ENCODE assay signal across 8 mouse cellular contexts in the genomic region with DNA sequence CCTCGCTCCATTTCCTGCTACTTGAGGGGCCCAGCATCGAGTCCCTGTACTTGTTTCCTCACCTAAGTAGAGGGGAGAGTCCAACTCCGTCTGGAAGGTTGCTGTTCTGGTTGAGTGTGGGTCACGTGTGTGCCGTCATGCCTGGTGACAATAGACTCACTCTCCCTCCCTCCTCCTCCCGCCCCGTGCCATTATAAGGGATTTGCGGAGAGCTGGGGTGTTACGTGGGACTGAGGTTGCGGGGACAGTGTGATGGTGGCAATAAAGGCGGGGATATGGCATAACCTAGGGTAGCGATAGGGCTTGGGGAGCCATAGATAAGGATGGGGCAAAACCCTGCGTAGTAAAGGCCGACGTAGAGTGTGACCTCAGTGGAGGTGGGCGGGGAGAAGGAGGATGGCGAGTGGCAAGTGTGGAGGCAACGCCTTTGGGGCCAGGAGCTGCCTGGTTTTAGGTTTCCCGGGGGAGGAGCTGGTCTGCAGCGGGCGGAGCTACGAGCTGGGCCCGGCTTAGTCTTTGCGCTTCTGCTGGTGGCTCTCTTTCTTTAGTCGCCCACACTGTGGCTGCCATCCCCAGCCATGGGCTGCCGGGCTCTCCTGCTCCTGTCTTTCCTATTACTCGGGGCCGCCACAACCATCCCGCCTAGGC. TPM values are rescaled to one million over a fixed set of nuclear protein-coding genes. Genes with fewer than 3 reads are reported as not detected.
DNase-seq lines count a peak whose midpoint lies in the region; ATAC-seq lines count a peak whose summit lies in the region.

No protein-coding gene starts in this region.

- H3K4me1 ChIP-seq in forebrain, embryonic 10.5 days, result peaks cover 31% of the 10 kb centered on the region
- H3K4me1 ChIP-seq in heart, embryonic 16.5 days (ENCODE audit: control insufficient read depth, insufficient read depth, low read length), result peaks cover 12% of the 10 kb centered on the region
- peaks cover 65% of the 10 kb centered on the region for H3K4me1 ChIP-seq in liver, embryonic 15.5 days (replicated peaks)
- H3K4me1 ChIP-seq in neural tube, embryonic 12.5 days, result peaks cover 15% of the 10 kb centered on the region

- H3K4me3 ChIP-seq in forebrain, embryonic 10.5 days, result peak overlapping the region; percentile 73
- H3K4me3 ChIP-seq in heart, embryonic 16.5 days (ENCODE audit: low read length), result peak overlapping the region; percentile 72
- peak overlapping the region; percentile 84 for H3K4me3 ChIP-seq in liver, embryonic 15.5 days (replicated peaks)
- peak overlapping the region; percentile 59 for H3K4me3 ChIP-seq in neural tube, embryonic 12.5 days

- peak; percentile 91 to 92 for DNase-seq in CD8-positive naive resting alpha-beta T cell, adult 2 months (ENCODE audit: low read depth in 2 of 2, low spot score in 2 of 2)
- peak; percentile 85 for DNase-seq in c-Kit-positive CD71-negative TER-119-negative erythroid progenitor cells, embryonic 14.5 days (ENCODE audit: low read depth)
- DNase-seq in forebrain, embryonic 10.5 days (ENCODE audit: extremely low spot score, low spot score), result peak; percentile 92
- peak; percentile 92 to 94 for DNase-seq in kidney, postnatal 36 days
- peak; percentile 93 for DNase-seq in telencephalon, adult 2 months (ENCODE audit: low read depth, low spot score)

- peak overlapping the region; percentile 80 for H3K9ac ChIP-seq in heart, embryonic 16.5 days (ENCODE audit: low read length)
- H3K9ac ChIP-seq in liver, embryonic 15.5 days, result peak overlapping the region; percentile 87
- H3K9ac ChIP-seq in neural tube, embryonic 12.5 days, result peak overlapping the region; percentile 71

- H3K9me3 ChIP-seq in forebrain, embryonic 10.5 days, result no peaks in the 10 kb centered on the region
- no peaks in the 10 kb centered on the region for H3K9me3 ChIP-seq in heart, embryonic 16.5 days (replicated peaks; ENCODE audit: control insufficient read depth, low read length)
- H3K9me3 ChIP-seq in liver, embryonic 15.5 days (replicated peaks), result no peaks in the 10 kb centered on the region
- H3K9me3 ChIP-seq in neural tube, embryonic 12.5 days, result no peaks in the 10 kb centered on the region

- H3K4me2 ChIP-seq in heart, embryonic 16.5 days (ENCODE audit: low read depth, low read length), result peak overlapping the region; percentile 78
- H3K4me2 ChIP-seq in liver, embryonic 15.5 days, result peak overlapping the region; percentile 97
- peak overlapping the region; percentile 78 for H3K4me2 ChIP-seq in neural tube, embryonic 12.5 days (replicated peaks)

- ATAC-seq in heart, embryonic 16.5 days (replicated peaks; ENCODE audit: extremely low read depth, insufficient read depth, low FRiP score), result peak; percentile 87
- ATAC-seq in liver, embryonic 15.5 days (ENCODE audit: insufficient read depth), result peak; percentile 94
- peak; percentile 90 for ATAC-seq in neural tube, embryonic 12.5 days (ENCODE audit: low FRiP score, low read depth)

- under 1% methylated on average over 29 of the region's 29 CpGs for WGBS in forebrain, embryonic 10.5 days
- WGBS in heart, embryonic 16.5 days, result under 1% methylated on average over 29 of the region's 29 CpGs
- whole genome bisulfite sequencing in liver, embryonic 15.5 days (ENCODE audit: insufficient replicate concordance), result under 1% methylated on average over 29 of the region's 29 CpGs
- under 1% methylated on average over 29 of the region's 29 CpGs for WGBS in neural tube, embryonic 12.5 days

- H3K36me3 ChIP-seq in forebrain, embryonic 10.5 days (replicated peaks), result peaks cover 8% of the 10 kb centered on the region
- no peaks in the 10 kb centered on the region for H3K36me3 ChIP-seq in heart, embryonic 16.5 days (ENCODE audit: control insufficient read depth, insufficient read depth)
- H3K36me3 ChIP-seq in liver, embryonic 15.5 days (replicated peaks), result 0 out of 2 replicates have a peak, but pooled peaks cover 8% of the 10 kb centered on the region
- no peaks in the 10 kb centered on the region for H3K36me3 ChIP-seq in neural tube, embryonic 12.5 days

- H3K27ac ChIP-seq in forebrain, embryonic 10.5 days, result peak overlapping the region; percentile 98
- H3K27ac ChIP-seq in heart, embryonic 16.5 days (ENCODE audit: low read length), result peak overlapping the region; percentile 99
- H3K27ac ChIP-seq in liver, embryonic 15.5 days (replicated peaks), result peak overlapping the region; percentile 99
- peak overlapping the region; percentile 94 for H3K27ac ChIP-seq in neural tube, embryonic 12.5 days

- H3K27me3 ChIP-seq in forebrain, embryonic 10.5 days (ENCODE audit: poor library complexity, severe bottlenecking), result no peaks in the 10 kb centered on the region
- H3K27me3 ChIP-seq in heart, embryonic 16.5 days (ENCODE audit: control insufficient read depth, insufficient read depth, low read length), result no peaks in the 10 kb centered on the region
- H3K27me3 ChIP-seq in liver, embryonic 15.5 days, result no peaks in the 10 kb centered on the region
- no peaks in the 10 kb centered on the region for H3K27me3 ChIP-seq in neural tube, embryonic 12.5 days (replicated peaks)

RNA-seq across cellular contexts. Expression of a gene that starts 0.6 kb away (rescaled TPM):
- 19.5 and 21.2 TPM in 2 replicates for polyA plus RNA-seq in forebrain, embryonic 10.5 days (2016; fragmentation: Nextera tagmentation; extraction: Ambion mirVana)
- polyA plus RNA-seq in heart, embryonic 16.5 days (2015; fragmentation: Nextera tagmentation; extraction: Ambion mirVana), result 19.2 and 20.9 TPM in 2 replicates
- polyA plus RNA-seq in liver, embryonic 15.5 days (2015; fragmentation: Nextera tagmentation; extraction: Ambion mirVana), result 12.7 and 13.5 TPM in 2 replicates
- polyA plus RNA-seq in neural tube, embryonic 12.5 days (2016; fragmentation: Nextera tagmentation; extraction: Ambion mirVana), result 20.5 and 22.4 TPM in 2 replicates

RNA-seq across cellular contexts. Expression of a gene that starts 0.8 kb away (rescaled TPM):
- polyA plus RNA-seq in forebrain, embryonic 10.5 days (2016; fragmentation: Nextera tagmentation; extraction: Ambion mirVana), result 25.3 and 26.6 TPM in 2 replicates
- polyA plus RNA-seq in heart, embryonic 16.5 days (2015; fragmentation: Nextera tagmentation; extraction: Ambion mirVana), result 8.4 and 9.0 TPM in 2 replicates
- 9.2 and 9.5 TPM in 2 replicates for polyA plus RNA-seq in liver, embryonic 15.5 days (2015; fragmentation: Nextera tagmentation; extraction: Ambion mirVana)
- polyA plus RNA-seq in neural tube, embryonic 12.5 days (2016; fragmentation: Nextera tagmentation; extraction: Ambion mirVana), result 10.9 and 11.5 TPM in 2 replicates

Comparison
In these comparisons a context has a peak if more than half of its experiments do, and no peak if none do; other contexts are left out.
1. Peak in every context shown above with its lines: DNase-seq, ATAC-seq, H3K4me3 ChIP-seq and H3K27ac ChIP-seq.